Mouse (Mus musculus) liver, embryonic 11.5 days (tissue): ENCODE measurements around the gene Myo18a. TPM values are rescaled to one million over a fixed set of nuclear protein-coding genes. Genes with fewer than 3 reads are reported as not detected.

Experiments
- ATAC-seq: fragments of 200-750 bp; cut with Nextera tagmentation; replicated peaks from 2 replicates; pipeline ENCODE4 v1.8.0; 2017; ENCODE audit warnings: moderate number of reproducible peaks, mild to moderate bottlenecking, moderate TSS enrichment, moderate library complexity; ENCODE audit not compliant: low FRiP score
- DNase-seq: peaks from one replicate; pipeline ENCODE4 v3.0.0-alpha.2; 2017; ENCODE audit warnings: low spot score
- H3K27ac ChIP-seq: fragments of 300-500 bp; sonication (generic); 2 replicates; pipeline ENCODE4 v1.5.1; 2014; ENCODE audit warnings: mild to moderate bottlenecking, low read depth, low read length, control low read depth
- H3K27me3 ChIP-seq: fragments of 300-500 bp; sonication (generic); replicated peaks from 2 replicates; pipeline ENCODE4 v1.6.1; 2014; ENCODE audit warnings: low read length, mixed read lengths; ENCODE audit not compliant: control insufficient read depth, insufficient read depth
- H3K36me3 ChIP-seq: fragments of 300-500 bp; sonication (generic); 2 replicates; pipeline ENCODE4 v1.6.1; 2014; ENCODE audit warnings: mild to moderate bottlenecking, low read length, moderate library complexity, mixed read lengths; ENCODE audit not compliant: control insufficient read depth, insufficient read depth
- H3K4me1 ChIP-seq: fragments of 300-500 bp; sonication (generic); replicated peaks from 2 replicates; pipeline ENCODE4 v1.6.1; 2014; ENCODE audit warnings: low read length, mixed read lengths; ENCODE audit not compliant: control insufficient read depth, insufficient read depth
- H3K4me2 ChIP-seq: fragments of 300-500 bp; sonication (generic); 2 replicates; pipeline ENCODE4 v1.6.1; 2014; ENCODE audit warnings: mild to moderate bottlenecking, control low read depth, moderate library complexity
- H3K4me3 ChIP-seq: fragments of 300-500 bp; sonication (generic); 2 replicates; pipeline ENCODE4 v1.5.1; 2014; ENCODE audit warnings: low read depth, low read length, control low read depth
- H3K9ac ChIP-seq: fragments of 300-500 bp; sonication (generic); 2 replicates; pipeline ENCODE4 v1.6.1; 2014; ENCODE audit warnings: low read depth, low read length, control low read depth
- H3K9me3 ChIP-seq: fragments of 300-500 bp; sonication (generic); 2 replicates; pipeline ENCODE4 v1.6.1; 2016; ENCODE audit warnings: low read length, inconsistent platforms, mixed read lengths; ENCODE audit not compliant: control insufficient read depth
- whole genome bisulfite sequencing: fragments of 180-500 bp; shearing (Covaris S2); extraction: QIAGEN DNeasy Blood & Tissue Kit; methylation state at CpG from one replicate; pipeline ENCODE4 v1.1.7; 2014; 5-methylcytosine and 5-hydroxymethylcytosine counted together
- polyA plus RNA-seq: library from polyadenylated mRNA; unstranded; fragments of >200 nt; fragmentation: Nextera tagmentation; extraction: Ambion mirVana; gene quantifications from 2 replicates; pipeline ENCODE4 v1.2.1, GENCODE M21; 2014

Myo18a gene
- polyA plus RNA-seq, 1 experiment from 2014 or later, result 37.1 TPM

GRCm38 (mm10) chr11:77785768-77786561, 22.9 kb downstream of the Myo18a start:
- H3K4me3 ChIP-seq, result peak overlapping the region; percentile 31
- H3K27me3 ChIP-seq, result no peaks in the 10 kb centered on the region
- H3K9me3 ChIP-seq, result no peaks in the 10 kb centered on the region
- H3K4me2 ChIP-seq, result peak overlapping the region; percentile 70
- H3K4me1 ChIP-seq, result peaks cover 85% of the 10 kb centered on the region
- peak overlapping the region; percentile 98 for H3K27ac ChIP-seq
- 40% methylated on average over 7 of the region's 7 CpGs for WGBS
- ATAC-seq, result no peak
- 0 out of 2 replicates have a peak, but pooled peaks cover 3% of the 10 kb centered on the region for H3K36me3 ChIP-seq
- no peak for DNase-seq
- peak overlapping the region; percentile 58 for H3K9ac ChIP-seq

- no peak for ATAC-seq
Observed at GRCm38 (mm10) chr11:77787707-77788106, 24.7 kb downstream of the Myo18a start, which contains the start of gene Gm10277. Gene Gm10277, minus strand, starts transcription at chr11:77787747.

GRCm38 (mm10) chr11:77789512-77789911, 26.5 kb downstream of the Myo18a start:
- H3K27ac ChIP-seq, result peak overlapping the region; percentile 91; the same call in 1 of the 2 replicates
- no peak overlapping the region for H3K4me3 ChIP-seq
- no peaks in the 10 kb centered on the region for H3K9me3 ChIP-seq
- H3K4me2 ChIP-seq, result no peak overlapping the region
- no peaks in the 10 kb centered on the region for H3K27me3 ChIP-seq
- H3K9ac ChIP-seq, result no peak overlapping the region
- DNase-seq, result no peak
- no peaks in the 10 kb centered on the region for H3K36me3 ChIP-seq
- H3K4me1 ChIP-seq, result peaks cover 80% of the 10 kb centered on the region
- no peak for ATAC-seq
- 71% methylated on average over 5 of the region's 5 CpGs for WGBS

More at GRCm38 (mm10) chr11:77787707-77788106, 24.7 kb downstream of the Myo18a start, which contains the start of gene Gm10277:
- 56% methylated on average over 5 of the region's 5 CpGs for WGBS
- H3K4me3 ChIP-seq, result no peak within 1 kb of the TSS
- peak within 1 kb of the TSS; percentile 98; the same call in 1 of the 2 replicates for H3K27ac ChIP-seq
- H3K4me1 ChIP-seq, result peaks cover 88% of the 10 kb centered on the region
- H3K27me3 ChIP-seq, result no peaks in the 10 kb centered on the region
- H3K9me3 ChIP-seq, result no peaks in the 10 kb centered on the region
- peak within 1 kb of the TSS; percentile 35; the same call in 1 of the 2 replicates for H3K9ac ChIP-seq
- no peak within 1 kb of the TSS for H3K4me2 ChIP-seq
- DNase-seq, result no peak
- 0 out of 2 replicates have a peak, but pooled peaks cover 3% of the 10 kb centered on the region for H3K36me3 ChIP-seq

GRCm38 (mm10) chr11:77790286-77790685, 27.2 kb downstream of the Myo18a start:
- Histone ChIP-seq H3K27ac (peak overlapping the region; percentile 91), H3K4me1 (peaks cover 72% of the 10 kb centered on the region), H3K27me3 (no peaks in the 10 kb centered on the region), H3K4me2 (peak overlapping the region; percentile 42), H3K9me3 (no peaks in the 10 kb centered on the region), H3K9ac (peak overlapping the region; percentile 75), H3K4me3 (no peak overlapping the region), H3K36me3 (no peaks in the 10 kb centered on the region)
- 32% methylated on average over 9 of the region's 9 CpGs for WGBS
- no peak for ATAC-seq
- no peak for DNase-seq

- Histone ChIP-seq H3K27me3 (no peaks in the 10 kb centered on the region), H3K4me2 (peak overlapping the region; percentile 56), H3K9me3 (no peaks in the 10 kb centered on the region), H3K36me3 (no peaks in the 10 kb centered on the region), H3K4me1 (peaks cover 62% of the 10 kb centered on the region), H3K4me3 (no peak overlapping the region), H3K27ac (peak overlapping the region; percentile 91), H3K9ac (peak overlapping the region; percentile 75)
- 28% methylated on average over 8 of the region's 8 CpGs for WGBS
- DNase-seq, result no peak
- ATAC-seq, result peak; percentile 10; the same call in 1 of the 2 replicates
Observed at GRCm38 (mm10) chr11:77791241-77791727, 28.2 kb downstream of the Myo18a start.

- peak; percentile 84 for ATAC-seq
- Histone ChIP-seq H3K4me3 (0 out of 2 replicates have a peak overlapping the region, but pooled peaks have one; percentile 14), H3K36me3 (no peaks in the 10 kb centered on the region), H3K27me3 (no peaks in the 10 kb centered on the region), H3K27ac (peak overlapping the region; percentile 91), H3K9me3 (no peaks in the 10 kb centered on the region), H3K4me1 (peaks cover 57% of the 10 kb centered on the region), H3K9ac (peak overlapping the region; percentile 51), H3K4me2 (peak overlapping the region; percentile 56)
- WGBS, result 36% methylated on average over 12 of the region's 12 CpGs
- DNase-seq, result peak; percentile 61
Observed at GRCm38 (mm10) chr11:77791752-77792565, 28.9 kb downstream of the Myo18a start.

- WGBS, result 72% methylated on average over 7 of the region's 7 CpGs
- Histone ChIP-seq H3K27ac (peak overlapping the region; percentile 91), H3K36me3 (no peaks in the 10 kb centered on the region), H3K4me3 (no peak overlapping the region), H3K9ac (no peak overlapping the region), H3K9me3 (no peaks in the 10 kb centered on the region), H3K4me2 (peak overlapping the region; percentile 82), H3K27me3 (no peaks in the 10 kb centered on the region), H3K4me1 (peaks cover 52% of the 10 kb centered on the region)
- no peak for DNase-seq
- no peak for ATAC-seq
Observed at GRCm38 (mm10) chr11:77792566-77792909, 29.5 kb downstream of the Myo18a start.

GRCm38 (mm10) chr11:77793238-77793930, 30.3 kb downstream of the Myo18a start:
- Histone ChIP-seq H3K36me3 (no peaks in the 10 kb centered on the region), H3K27ac (peak overlapping the region; percentile 77), H3K4me2 (peak overlapping the region; percentile 82), H3K27me3 (no peaks in the 10 kb centered on the region), H3K9ac (peak overlapping the region; percentile 80), H3K4me3 (peak overlapping the region; percentile 51), H3K4me1 (peaks cover 45% of the 10 kb centered on the region), H3K9me3 (no peaks in the 10 kb centered on the region)
- WGBS, result 3% methylated on average over 19 of the region's 19 CpGs
- peak; percentile 82 for ATAC-seq
- peak; percentile 96 for DNase-seq
